Mouse (Mus musculus) liver, embryonic 13.5 days (tissue): ENCODE measurements around the gene Rbbp4. TPM values are rescaled to one million over a fixed set of nuclear protein-coding genes. Genes with fewer than 3 reads are reported as not detected.
A peak's percentile ranks its signal among the peaks of the same experiment; 100 is the strongest.

Experiments used
- ATAC-seq: fragments of 200-750 bp; cut with Nextera tagmentation; 2 replicates; pipeline ENCODE4 v1.8.0; 2017; ENCODE audit warnings: low read depth, mild to moderate bottlenecking, moderate number of reproducible peaks, moderate library complexity
- DNase-seq: peaks from one replicate; pipeline ENCODE4 v3.0.0; 2022
- H3K27ac ChIP-seq: fragments of 300-500 bp; sonication (generic); 2 replicates; pipeline ENCODE4 v1.5.1; 2015; ENCODE audit warnings: moderate library complexity, mild to moderate bottlenecking, inconsistent platforms
- H3K27me3 ChIP-seq: fragments of 300-500 bp; sonication (generic); 2 replicates; pipeline ENCODE4 v1.6.1; 2015; ENCODE audit warnings: mild to moderate bottlenecking, inconsistent platforms
- H3K36me3 ChIP-seq: fragments of 300-500 bp; sonication (generic); 2 replicates; pipeline ENCODE4 v1.6.1; 2015; ENCODE audit warnings: mild to moderate bottlenecking, inconsistent platforms
- H3K4me1 ChIP-seq: fragments of 300-500 bp; sonication (generic); replicated peaks from 2 replicates; pipeline ENCODE4 v1.6.1; 2015; ENCODE audit warnings: inconsistent platforms
- H3K4me2 ChIP-seq: fragments of 300-500 bp; sonication (generic); 2 replicates; pipeline ENCODE4 v1.6.1; 2015; ENCODE audit warnings: inconsistent platforms, mild to moderate bottlenecking, moderate library complexity
- H3K4me3 ChIP-seq: fragments of 300-500 bp; sonication (generic); replicated peaks from 2 replicates; pipeline ENCODE4 v1.5.1; 2015; ENCODE audit warnings: mild to moderate bottlenecking, inconsistent platforms
- H3K9ac ChIP-seq: fragments of 300-500 bp; sonication (generic); 2 replicates; pipeline ENCODE4 v1.6.1; 2015; ENCODE audit warnings: mild to moderate bottlenecking, inconsistent platforms
- H3K9me3 ChIP-seq: fragments of 300-500 bp; sonication (generic); replicated peaks from 2 replicates; pipeline ENCODE4 v1.6.1; 2016; ENCODE audit warnings: inconsistent platforms
- WGBS: fragments of 180-500 bp; shearing (Covaris S2); methylation state at CpG from one replicate; pipeline ENCODE4 v1.1.7; 2015; ENCODE audit not compliant: insufficient replicate concordance; 5-methylcytosine and 5-hydroxymethylcytosine counted together
- polyA plus RNA-seq: library from polyadenylated mRNA; unstranded; fragments of >200 nt; fragmentation: Nextera tagmentation; extraction: Ambion mirVana; gene quantifications from 2 replicates; pipeline ENCODE4 v1.2.1, GENCODE M21; 2015

The Rbbp4 gene
- polyA plus RNA-seq, 1 experiment from 2014 or later: 290 TPM

DNA sequence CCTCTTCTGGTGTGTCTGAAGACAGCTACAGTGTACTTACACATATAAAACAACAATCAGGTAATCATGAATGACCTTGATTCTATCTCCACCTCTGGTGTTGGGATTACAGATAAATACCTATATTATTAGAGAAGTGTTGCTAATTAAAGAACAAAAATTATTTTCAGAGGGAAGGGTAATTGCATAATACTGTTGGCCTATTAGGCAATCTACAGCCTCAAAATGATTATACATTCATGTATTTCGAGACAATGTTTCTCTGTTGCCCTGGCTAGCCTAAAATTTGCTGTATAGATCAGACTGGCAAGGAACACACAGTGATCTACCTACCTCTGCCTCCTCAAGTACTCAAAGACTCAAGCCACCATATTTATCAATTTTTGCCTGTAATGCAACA, 11.7 kb downstream of the Rbbp4 start:
- 83% methylated on average over 1 of the region's 1 CpGs for WGBS
- Histone ChIP-seq H3K4me3 (no peak overlapping the region), H3K9me3 (no peaks in the 10 kb centered on the region), H3K27me3 (no peaks in the 10 kb centered on the region), H3K36me3 (peaks cover 88% of the 10 kb centered on the region), H3K4me1 (peaks cover 5% of the 10 kb centered on the region; the same call in 1 of the 2 replicates), H3K9ac (no peak overlapping the region), H3K4me2 (no peak overlapping the region), H3K27ac (no peak overlapping the region)
- no peak for ATAC-seq
- DNase-seq: no peak

DNA sequence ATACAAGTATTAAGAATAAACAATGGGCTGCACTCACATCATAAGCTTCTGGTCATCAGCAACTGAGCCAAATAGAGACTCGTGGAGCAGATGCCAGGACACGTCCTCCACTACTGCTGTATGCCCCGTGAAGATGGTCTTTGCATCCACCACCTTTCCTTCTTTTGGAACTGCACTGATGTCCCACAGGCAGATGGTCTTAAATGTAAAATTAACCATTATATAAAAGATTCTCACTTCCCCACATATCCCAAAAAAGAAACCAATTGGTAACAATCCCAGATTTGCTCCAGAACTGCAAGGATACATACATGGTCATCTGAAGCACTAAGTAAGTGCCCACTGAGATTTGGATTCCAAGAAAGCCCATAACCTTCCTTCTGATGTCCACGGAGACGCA, 13.1 kb downstream of the Rbbp4 start:
- H3K36me3 ChIP-seq: peaks cover 88% of the 10 kb centered on the region
- H3K4me2 ChIP-seq: no peak overlapping the region
- H3K27me3 ChIP-seq: no peaks in the 10 kb centered on the region
- DNase-seq (no peak), ATAC-seq (no peak)
- H3K27ac ChIP-seq: no peak overlapping the region
- H3K4me1 ChIP-seq: peaks cover 5% of the 10 kb centered on the region; the same call in 1 of the 2 replicates
- no peak overlapping the region for H3K9ac ChIP-seq
- no peak overlapping the region for H3K4me3 ChIP-seq
- WGBS: 90% methylated on average over 5 of the region's 5 CpGs
- no peaks in the 10 kb centered on the region for H3K9me3 ChIP-seq

DNA sequence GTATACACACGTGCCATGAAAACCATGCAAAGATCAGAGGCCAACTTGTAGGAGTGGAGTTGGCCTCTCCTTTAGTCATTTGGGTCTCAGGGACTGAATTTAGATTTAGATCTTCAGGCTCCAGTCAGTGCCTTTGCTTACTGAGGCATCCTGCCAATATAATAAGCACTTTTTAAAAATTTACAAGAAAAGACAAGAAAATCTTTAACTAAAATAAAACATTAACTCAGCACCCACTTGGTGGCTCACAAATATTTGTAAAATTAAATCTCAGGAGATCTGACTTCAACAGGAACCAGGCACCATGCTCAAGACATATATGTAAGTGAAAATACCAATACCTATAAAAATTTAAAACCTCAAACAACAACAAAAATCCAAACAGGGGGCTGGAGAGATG, 14.3 kb downstream of the Rbbp4 start:
- no peak overlapping the region for H3K4me2 ChIP-seq
- H3K36me3 ChIP-seq: peaks cover 88% of the 10 kb centered on the region
- H3K27me3 ChIP-seq: no peaks in the 10 kb centered on the region
- no peak for DNase-seq
- H3K9me3 ChIP-seq: no peaks in the 10 kb centered on the region
- 83% methylated on average over 1 of the region's 1 CpGs for WGBS
- no peak for ATAC-seq
- H3K27ac ChIP-seq: no peak overlapping the region
- no peaks in the 10 kb centered on the region for H3K4me1 ChIP-seq
- H3K9ac ChIP-seq: no peak overlapping the region
- H3K4me3 ChIP-seq: no peak overlapping the region

DNA sequence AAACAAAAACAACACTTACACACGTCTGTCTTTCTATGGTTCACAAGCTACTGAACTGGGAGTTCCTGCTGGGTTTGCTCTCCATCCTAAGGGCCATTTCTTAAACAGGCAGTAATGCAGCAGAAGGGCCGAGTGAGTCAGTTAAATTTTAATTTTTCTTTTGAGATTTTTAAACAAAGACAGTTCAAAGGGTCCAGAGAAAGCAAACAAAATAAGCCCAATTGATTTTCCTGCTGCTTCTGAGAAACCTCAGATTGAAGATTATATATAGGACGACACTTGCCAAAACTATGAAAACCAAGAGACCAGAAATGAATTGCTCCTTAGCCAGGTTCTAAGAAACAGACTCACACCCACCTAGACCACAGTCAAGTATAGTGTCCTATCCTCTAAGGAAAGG, 21.3 kb downstream of the Rbbp4 start:
- no peaks in the 10 kb centered on the region for H3K27me3 ChIP-seq
- H3K4me1 ChIP-seq: peaks cover 4% of the 10 kb centered on the region; the same call in 1 of the 2 replicates
- H3K27ac ChIP-seq: no peak overlapping the region
- WGBS: 69% methylated on average over 3 of the region's 3 CpGs
- ATAC-seq: no peak
- H3K4me3 ChIP-seq: no peak overlapping the region
- H3K9ac ChIP-seq: no peak overlapping the region
- H3K4me2 ChIP-seq: no peak overlapping the region
- peaks cover 94% of the 10 kb centered on the region for H3K36me3 ChIP-seq
- DNase-seq: no peak
- no peaks in the 10 kb centered on the region for H3K9me3 ChIP-seq

DNA sequence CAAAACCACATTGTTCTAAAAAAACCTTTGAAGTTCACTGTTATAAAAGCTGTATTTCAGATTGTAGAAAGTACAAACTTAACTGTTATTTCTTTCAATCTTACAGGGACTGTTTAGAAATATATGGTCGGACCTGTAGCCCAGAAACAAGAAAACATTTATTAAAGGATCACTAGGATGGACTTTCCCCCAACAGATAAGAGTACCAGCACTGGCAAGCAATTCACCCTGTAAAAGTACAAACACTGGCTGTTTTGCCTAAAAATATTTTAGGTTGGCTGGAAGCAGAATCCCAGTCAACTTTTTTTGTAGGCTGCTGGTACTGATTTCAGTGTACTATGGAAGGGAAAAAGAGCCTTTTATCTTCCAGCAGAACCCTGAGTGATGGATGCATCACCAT, 27.2 kb downstream of the Rbbp4 start:
- 69% methylated on average over 1 of the region's 1 CpGs for WGBS
- Histone ChIP-seq H3K4me1 (peaks cover 25% of the 10 kb centered on the region), H3K4me2 (no peak overlapping the region), H3K4me3 (no peak overlapping the region), H3K27ac (no peak overlapping the region), H3K27me3 (no peaks in the 10 kb centered on the region), H3K36me3 (peaks cover 69% of the 10 kb centered on the region), H3K9me3 (no peaks in the 10 kb centered on the region), H3K9ac (no peak overlapping the region)
- no peak for ATAC-seq
- DNase-seq: no peak

DNA sequence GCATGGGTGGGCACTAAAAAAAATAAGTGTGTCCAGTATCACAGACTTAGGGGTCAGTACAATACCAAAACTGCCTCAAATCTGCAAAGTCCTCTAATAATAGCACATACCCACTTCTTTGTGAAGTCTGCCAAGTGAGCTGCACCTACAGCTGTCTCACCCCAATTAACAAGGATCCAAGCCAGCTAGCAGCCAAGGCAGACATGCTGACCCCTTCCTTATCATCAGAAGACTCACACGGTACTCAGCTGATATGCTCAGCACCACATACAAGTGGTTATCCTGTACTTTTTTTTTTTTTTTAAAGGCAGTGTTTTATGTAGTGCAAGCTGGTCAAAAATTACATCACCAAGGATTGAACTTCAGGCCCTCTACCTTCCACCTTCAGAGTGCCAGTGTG, 30.9 kb downstream of the Rbbp4 start:
- Histone ChIP-seq H3K4me3 (no peak overlapping the region), H3K9me3 (no peaks in the 10 kb centered on the region), H3K27me3 (no peaks in the 10 kb centered on the region), H3K27ac (no peak overlapping the region; the same call in 1 of the 2 replicates), H3K4me1 (peaks cover 25% of the 10 kb centered on the region), H3K4me2 (no peak overlapping the region), H3K9ac (no peak overlapping the region), H3K36me3 (peaks cover 38% of the 10 kb centered on the region)
- WGBS: 10% methylated on average over 1 of the region's 1 CpGs
- no peak for DNase-seq
- peak; percentile 73 for ATAC-seq

DNA sequence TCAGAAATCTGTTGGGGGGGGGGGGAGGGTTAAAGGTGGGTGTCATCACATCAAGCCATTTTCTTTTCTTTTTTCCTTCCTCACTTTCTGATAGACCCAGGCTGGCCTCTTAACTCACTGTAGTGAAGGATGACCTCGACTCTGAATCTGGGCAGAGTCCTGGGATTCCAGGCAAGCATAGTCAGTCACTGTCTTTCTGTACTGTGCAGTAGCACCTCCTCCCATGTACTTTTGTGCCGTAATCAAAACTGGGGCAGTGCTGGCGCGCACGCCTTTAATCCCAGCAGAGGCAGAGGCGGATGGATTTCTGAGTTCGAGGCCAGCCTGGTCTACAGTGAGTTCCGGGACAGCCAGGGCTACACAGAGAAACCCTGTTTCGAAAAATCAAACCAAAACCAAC, 31.4 kb downstream of the Rbbp4 start:
- H3K4me2 ChIP-seq: no peak overlapping the region
- peaks cover 33% of the 10 kb centered on the region for H3K36me3 ChIP-seq
- H3K27me3 ChIP-seq: no peaks in the 10 kb centered on the region
- no peak for ATAC-seq
- 80% methylated on average over 9 of the region's 9 CpGs for WGBS
- no peak overlapping the region for H3K4me3 ChIP-seq
- no peak overlapping the region for H3K9ac ChIP-seq
- no peaks in the 10 kb centered on the region for H3K9me3 ChIP-seq
- no peak overlapping the region; the same call in 1 of the 2 replicates for H3K27ac ChIP-seq
- H3K4me1 ChIP-seq: peaks cover 25% of the 10 kb centered on the region
- no peak for DNase-seq

DNA sequence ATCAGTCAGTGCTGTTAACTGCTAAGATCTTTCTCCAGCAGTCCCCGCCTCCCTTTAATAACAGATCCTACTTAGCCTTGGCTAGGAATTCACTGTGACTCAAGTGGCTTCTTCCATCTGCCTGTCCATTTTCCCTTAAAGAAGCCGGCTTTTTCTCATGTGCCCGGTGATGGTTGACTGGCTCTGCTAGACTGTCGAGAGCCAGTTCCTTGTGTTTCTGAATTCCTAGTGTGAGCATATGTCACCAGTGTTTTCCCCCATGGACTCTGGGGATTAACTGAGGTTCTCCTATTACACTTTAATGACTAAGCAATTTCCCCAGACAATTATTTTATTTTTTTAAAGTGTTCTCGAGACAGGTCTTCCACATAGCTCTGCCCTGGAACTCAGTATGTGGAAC, 31.8 kb downstream of the Rbbp4 start:
- H3K4me2 ChIP-seq: no peak overlapping the region
- H3K9ac ChIP-seq: no peak overlapping the region
- DNase-seq: no peak
- peaks cover 28% of the 10 kb centered on the region for H3K36me3 ChIP-seq
- no peaks in the 10 kb centered on the region for H3K9me3 ChIP-seq
- no peak overlapping the region; the same call in 1 of the 2 replicates for H3K27ac ChIP-seq
- H3K4me1 ChIP-seq: peaks cover 26% of the 10 kb centered on the region
- 77% methylated on average over 5 of the region's 5 CpGs for WGBS
- no peaks in the 10 kb centered on the region for H3K27me3 ChIP-seq
- H3K4me3 ChIP-seq: no peak overlapping the region
- ATAC-seq: no peak

DNA sequence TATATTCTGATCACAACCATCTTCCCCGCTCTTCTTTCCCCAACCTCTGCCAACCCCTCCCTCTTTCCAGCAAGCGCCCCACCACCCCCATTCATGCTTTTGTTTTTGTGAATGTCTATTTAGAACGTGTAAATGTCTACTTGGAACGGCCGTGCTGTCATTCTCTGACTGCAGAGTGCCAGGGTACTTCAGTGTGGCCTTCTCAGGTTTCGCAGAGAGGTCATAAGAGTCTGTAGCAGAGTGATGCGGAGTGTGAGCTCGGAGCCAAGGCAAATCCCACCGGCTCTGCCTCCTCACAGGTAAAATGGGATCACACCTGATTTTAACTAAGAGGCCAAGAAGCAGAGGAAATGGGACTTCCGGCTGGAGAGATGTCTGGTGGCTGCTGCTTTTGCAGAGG, 36.0 kb downstream of the Rbbp4 start:
- 73% methylated on average over 10 of the region's 10 CpGs for WGBS
- Histone ChIP-seq H3K9me3 (no peaks in the 10 kb centered on the region), H3K36me3 (no peaks in the 10 kb centered on the region), H3K4me2 (no peak overlapping the region), H3K9ac (no peak overlapping the region), H3K4me3 (no peak overlapping the region), H3K27me3 (no peaks in the 10 kb centered on the region), H3K27ac (no peak overlapping the region), H3K4me1 (peaks cover 29% of the 10 kb centered on the region)
- DNase-seq: no peak
- no peak for ATAC-seq

DNA sequence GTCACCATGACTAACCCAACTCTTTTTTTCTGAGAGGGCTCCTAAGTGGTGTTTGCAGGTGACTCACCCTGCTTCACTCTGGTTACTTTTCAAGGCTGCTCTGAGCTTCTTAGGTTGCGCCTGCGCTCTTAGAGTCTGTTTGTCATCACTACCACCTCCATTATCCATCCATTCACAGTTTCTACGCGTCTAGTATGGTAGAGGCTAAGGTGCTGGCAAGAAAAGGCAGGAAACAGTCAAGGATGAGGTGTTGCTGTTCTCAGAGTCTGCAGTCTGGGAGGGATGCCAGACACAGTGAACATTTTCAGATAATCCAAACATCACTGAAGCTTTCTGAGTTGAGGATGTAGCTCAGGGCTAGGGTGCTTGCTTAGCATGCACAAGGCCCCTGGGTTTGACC, 37.4 kb downstream of the Rbbp4 start:
- Histone ChIP-seq H3K27me3 (peaks cover 5% of the 10 kb centered on the region; the same call in 1 of the 2 replicates), H3K27ac (no peak overlapping the region), H3K9ac (no peak overlapping the region), H3K9me3 (no peaks in the 10 kb centered on the region), H3K4me3 (no peak overlapping the region), H3K4me1 (peaks cover 33% of the 10 kb centered on the region), H3K4me2 (no peak overlapping the region), H3K36me3 (no peaks in the 10 kb centered on the region)
- 87% methylated on average over 4 of the region's 4 CpGs for WGBS
- no peak for DNase-seq
- no peak for ATAC-seq

GRCm38 (mm10) chr4:129296066-129296465, 39.1 kb downstream of the Rbbp4 start:
- ATAC-seq (no peak), DNase-seq (no peak)
- Histone ChIP-seq H3K36me3 (no peaks in the 10 kb centered on the region), H3K9me3 (no peaks in the 10 kb centered on the region), H3K4me3 (no peak overlapping the region), H3K4me2 (no peak overlapping the region), H3K27ac (no peak overlapping the region), H3K9ac (no peak overlapping the region), H3K27me3 (peaks cover 5% of the 10 kb centered on the region; the same call in 1 of the 2 replicates), H3K4me1 (peaks cover 34% of the 10 kb centered on the region)
- WGBS: 62% methylated on average over 7 of the region's 7 CpGs

GRCm38 (mm10) chr4:129295188-129295587, 40.0 kb downstream of the Rbbp4 start:
- Histone ChIP-seq H3K4me3 (no peak overlapping the region), H3K4me2 (no peak overlapping the region), H3K36me3 (no peaks in the 10 kb centered on the region), H3K27ac (peak overlapping the region; percentile 39), H3K4me1 (peaks cover 34% of the 10 kb centered on the region), H3K9me3 (no peaks in the 10 kb centered on the region), H3K27me3 (peaks cover 5% of the 10 kb centered on the region; the same call in 1 of the 2 replicates), H3K9ac (no peak overlapping the region; the same call in 1 of the 2 replicates)
- 0% methylated on average over 2 of the region's 2 CpGs for WGBS
- DNase-seq: peak; percentile 27
- peak; percentile 78 for ATAC-seq
